Mouse (Mus musculus) brain, adult 2 months (tissue): ENCODE results near the gene Crhr1.

Experiments
- DNase-seq: peaks from one replicate; pipeline ENCODE4 v3.0.0; 2011; ENCODE audit warnings: low read depth, low spot score

The Crhr1 gene

DNA sequence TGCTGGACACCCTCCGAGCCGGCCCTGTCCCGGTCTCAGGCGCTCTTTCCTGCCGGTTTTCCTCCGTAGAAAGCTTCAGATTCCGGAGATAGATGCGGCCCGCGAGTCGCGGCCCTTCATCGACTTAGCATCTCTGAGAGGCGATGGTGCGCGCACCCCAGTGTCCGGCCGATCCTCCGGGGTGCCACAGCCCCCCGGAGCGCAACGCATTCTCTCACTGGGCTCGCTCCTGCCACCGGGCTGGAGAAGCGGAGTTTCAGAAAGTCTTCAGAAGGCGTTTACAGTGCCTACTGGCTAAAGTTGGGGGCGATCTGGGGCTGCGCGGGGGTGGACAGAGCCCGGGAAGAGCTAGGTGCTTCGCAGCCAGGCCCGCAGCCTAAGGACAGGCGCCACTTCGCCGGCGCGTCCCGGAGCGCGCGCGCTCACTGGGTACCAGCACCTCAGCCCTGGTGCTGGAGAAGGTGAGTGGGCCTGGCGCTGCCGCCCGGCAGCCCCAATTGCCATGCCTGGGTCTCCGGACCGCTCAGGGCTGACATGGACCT, 858 bp downstream of the Crhr1 start:
- peak; percentile 60 for DNase-seq

GRCm38 (mm10) chr11:104138976-104139375, 6.3 kb downstream of the Crhr1 start:
- peak; percentile 53 for DNase-seq

DNA sequence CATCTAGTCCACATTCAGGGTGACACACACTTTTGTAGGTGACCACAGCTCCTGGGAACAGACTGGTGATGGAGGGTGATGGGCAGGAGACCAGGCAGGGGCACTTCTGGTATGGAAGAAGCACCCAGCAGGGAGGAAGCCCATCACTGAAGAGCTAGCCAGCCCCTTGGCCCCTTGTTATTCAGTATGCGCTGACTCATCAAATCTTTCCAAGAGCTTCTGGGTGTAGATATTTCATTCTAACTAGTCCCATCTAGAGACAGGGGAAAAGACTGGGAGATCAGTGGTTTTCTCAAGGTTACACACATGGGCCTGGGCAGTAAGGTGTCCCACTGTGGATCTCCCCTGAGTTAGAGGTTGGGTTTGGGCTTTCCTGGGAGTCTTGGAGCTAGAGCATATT, 12.3 kb downstream of the Crhr1 start:
- no peak for DNase-seq

- DNase-seq: peak; percentile 63
Measured at GRCm38 (mm10) chr11:104148787-104149186, 16.1 kb downstream of the Crhr1 start.

DNA sequence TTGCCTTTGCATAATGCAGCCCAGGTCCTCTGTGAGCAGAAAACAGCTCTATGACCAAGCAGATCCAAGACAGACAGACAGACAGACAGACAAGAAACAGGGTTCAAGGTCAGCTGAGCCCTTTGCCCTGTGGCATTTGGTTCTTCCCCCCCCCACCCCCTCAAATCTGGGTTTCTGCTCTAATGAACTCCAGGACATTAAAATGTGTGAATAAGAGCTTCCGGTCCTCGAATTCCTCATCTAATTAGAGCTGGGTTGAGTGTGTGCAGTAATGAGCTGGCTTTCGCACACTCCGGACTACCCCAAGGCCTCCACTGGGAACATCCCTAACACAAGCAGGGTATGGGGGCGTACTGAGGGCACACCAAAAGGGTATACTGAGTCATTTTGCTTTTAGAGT, 18.3 kb downstream of the Crhr1 start:
- DNase-seq: peak; percentile 45

DNA sequence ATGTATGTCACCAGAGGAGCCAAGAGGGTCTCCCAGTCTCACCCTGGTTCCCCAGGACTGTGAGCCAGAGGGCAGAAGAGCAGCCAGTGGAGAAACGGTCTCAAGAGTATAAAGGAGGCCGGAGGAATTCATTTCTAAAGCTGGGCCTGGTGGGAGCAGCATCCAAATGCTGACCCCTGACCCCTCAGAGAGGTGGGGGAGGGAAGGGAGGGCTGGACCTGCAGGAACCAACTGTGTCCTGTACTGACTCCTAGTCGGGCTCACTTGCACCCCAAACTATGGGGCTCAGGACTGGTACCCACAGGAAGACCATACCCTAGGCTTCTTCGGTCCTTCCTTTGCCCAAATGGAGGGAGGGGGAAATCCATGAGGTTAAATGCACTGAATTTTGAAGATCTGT, 21.7 kb downstream of the Crhr1 start:
- DNase-seq: no peak

DNA sequence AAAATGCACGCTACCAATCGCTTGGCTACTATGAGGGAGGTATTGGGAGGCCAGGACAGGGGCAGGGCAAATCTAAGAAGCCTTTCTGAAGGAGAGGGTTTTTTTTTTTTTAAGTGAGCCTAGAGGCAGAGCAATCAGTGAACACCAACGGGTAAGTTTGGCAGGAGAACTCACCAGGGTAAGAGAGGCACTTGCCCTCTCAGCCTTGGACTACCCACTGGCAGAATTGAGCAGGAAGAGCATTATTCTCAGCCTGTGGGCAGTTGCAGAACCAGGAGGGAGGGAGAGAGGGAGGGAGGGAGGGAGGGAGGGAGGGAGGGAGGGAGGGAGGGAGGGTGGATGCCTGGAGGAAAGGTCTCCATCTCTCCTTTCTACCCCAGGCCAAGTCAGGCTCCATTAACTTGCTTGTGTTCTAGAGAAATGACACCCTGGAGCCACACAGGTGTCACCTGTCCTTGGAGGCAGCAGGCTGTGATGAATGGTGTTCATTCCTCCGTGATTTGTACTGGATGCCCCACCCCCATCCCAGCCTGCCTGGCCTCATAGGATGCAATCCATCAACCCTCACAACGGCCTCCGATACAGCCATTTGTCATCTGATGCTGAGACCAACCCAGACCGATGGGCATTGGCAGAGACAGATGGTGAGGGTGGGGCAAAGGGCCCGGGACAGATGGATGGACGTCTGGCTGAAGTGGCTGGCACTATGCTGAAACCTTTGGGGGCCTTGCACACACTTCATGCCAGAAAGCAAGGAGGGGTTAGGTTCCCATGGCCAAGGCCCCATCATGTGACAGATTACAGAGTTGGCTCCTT, 22.4 kb downstream of the Crhr1 start:
- peak; percentile 99 for DNase-seq

DNA sequence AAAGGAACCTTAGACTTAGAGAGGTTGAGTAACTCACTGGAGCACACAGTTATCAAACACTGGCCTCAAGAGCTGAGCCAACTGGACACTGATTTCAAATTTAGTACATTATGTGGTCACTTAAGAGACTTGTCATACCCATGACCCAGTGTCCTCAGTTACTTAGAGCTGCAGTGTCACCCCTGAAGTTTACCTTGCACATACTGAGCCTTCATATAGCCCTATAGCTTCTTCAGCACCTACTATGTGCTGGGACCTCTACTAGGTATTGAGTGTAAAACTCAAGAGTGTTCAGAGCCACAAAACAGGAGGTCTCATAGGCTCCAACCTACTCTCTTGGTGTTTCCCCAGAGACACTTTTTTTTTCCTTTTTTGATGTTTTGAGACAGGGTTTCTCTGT, 23.2 kb downstream of the Crhr1 start:
- no peak for DNase-seq

GRCm38 (mm10) chr11:104156391-104156790, 23.7 kb downstream of the Crhr1 start:
- no peak for DNase-seq

DNA sequence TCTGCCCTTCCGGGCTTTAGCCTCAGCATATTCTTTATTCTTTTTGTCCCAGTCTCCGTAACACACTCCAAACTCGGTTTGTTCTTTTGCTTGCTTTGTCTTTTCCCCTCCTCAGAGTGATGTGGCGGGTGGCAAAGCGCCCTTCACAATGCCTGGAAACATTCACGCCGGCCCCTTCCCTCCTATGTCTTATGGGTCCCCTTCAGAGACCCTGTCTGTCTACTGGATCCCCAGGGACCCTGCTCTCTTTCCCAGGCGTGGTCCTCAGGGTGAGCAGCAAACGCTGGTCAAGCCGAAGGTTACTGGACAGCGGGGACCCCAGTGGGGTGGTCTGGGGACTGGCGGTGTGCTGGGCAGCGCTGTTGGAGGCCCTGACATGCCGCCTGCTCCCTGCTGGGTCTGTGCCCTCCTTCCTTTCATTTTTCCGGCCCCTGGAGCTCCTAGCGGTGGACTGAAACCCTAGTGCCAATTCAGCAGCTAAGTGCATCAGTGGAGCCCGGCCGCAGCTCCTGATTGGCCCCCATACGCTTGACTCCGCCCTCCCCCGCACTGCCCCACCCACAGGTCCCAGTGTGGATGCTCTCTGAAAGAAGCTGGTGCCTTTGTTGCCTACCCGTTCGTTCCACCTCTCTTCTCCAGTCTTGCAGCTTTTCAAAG, 25.1 kb downstream of the Crhr1 start:
- peak; percentile 96 for DNase-seq

GRCm38 (mm10) chr11:104158260-104158907, 25.7 kb downstream of the Crhr1 start:
- DNase-seq: no peak

DNA sequence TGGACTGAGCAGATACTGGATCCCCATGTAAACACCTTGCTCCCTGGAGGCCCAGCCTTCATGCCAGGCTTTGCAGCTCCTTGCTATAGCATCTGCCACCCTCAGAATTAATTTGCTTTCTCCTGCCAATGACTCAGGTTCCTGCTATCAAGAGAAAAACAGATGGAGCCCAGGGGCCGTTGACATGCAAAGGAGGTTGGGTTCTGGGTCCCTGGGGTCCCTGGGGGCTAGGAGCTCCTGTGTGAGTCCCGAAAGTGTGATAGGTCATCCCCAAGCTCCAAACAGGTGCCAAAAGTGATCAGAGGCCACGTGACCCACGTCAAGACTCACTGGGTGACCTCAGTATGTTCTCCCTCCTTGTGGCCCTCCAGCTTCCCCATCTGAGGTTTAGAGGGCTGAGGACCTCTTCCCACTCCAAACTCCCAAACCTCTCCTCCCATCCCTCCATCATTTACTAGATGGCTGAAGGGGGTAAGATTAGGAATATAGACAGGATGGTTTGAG, 27.2 kb downstream of the Crhr1 start:
- DNase-seq: no peak

DNA sequence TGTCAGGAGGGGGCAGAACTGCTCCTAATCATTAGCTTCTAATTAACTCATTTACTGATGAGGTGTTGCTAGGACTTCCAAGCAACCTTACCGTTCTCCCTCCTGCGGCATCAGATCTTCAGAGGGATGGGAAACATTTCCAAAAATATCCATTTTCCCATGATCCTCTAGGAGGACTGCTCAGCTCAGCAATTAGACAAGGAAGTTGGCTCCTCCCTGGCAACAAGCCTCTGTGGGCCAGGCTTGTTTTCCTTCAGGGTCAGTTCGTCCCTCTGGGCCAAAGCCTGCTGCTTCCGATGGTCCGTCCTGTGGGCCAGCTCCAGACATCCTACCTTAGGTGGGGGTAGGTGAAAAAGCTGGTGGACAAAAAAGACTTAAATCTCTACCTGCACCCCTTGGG, 28.5 kb downstream of the Crhr1 start:
- peak; percentile 79 for DNase-seq

DNA sequence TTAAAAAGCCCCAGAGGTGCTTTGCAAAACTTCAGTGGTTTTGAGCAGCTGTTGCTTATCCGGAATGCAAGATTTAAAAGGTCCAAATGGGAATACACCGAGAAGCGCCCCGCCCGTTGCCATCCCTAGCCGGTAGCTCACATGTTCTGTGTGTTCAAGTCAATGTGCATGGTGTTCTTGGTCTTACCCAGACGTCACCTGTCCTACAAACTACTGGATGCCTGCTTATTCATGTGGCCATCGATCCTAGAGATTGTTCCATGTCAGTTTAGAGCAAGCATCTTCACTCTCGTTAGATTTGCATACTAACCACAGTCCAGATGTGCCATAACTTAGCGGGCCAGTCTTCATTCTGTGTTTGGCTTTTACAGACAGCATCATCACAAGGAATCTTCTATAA, 31.6 kb downstream of the Crhr1 start:
- no peak for DNase-seq

- peak; percentile 89 for DNase-seq
Measured at GRCm38 (mm10) chr11:104171281-104171781, 38.7 kb downstream of the Crhr1 start.

DNA sequence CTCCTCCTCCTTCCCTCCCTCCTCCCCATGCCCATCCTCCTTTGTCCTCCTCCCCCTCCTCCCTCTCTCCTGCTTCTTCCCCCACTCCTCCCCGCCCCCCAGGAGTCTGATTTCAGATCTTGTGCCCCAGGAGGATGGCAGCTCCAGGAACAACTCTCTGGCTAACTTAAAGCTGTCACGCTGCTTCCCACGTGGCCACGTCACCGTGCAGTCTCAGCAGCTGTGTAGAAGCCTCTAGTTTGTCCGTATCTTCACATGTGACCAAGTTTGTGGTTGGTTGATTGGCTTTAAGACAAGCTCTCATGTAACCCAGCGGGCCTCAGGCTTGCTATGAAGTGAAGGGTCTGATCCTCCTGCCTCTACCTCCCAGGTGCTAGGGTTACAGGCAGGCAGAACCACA, 46.2 kb downstream of the Crhr1 start:
- peak; percentile 69 for DNase-seq

- no peak for DNase-seq
Measured at GRCm38 (mm10) chr11:104179804-104180203, 47.1 kb downstream of the Crhr1 start.

DNA sequence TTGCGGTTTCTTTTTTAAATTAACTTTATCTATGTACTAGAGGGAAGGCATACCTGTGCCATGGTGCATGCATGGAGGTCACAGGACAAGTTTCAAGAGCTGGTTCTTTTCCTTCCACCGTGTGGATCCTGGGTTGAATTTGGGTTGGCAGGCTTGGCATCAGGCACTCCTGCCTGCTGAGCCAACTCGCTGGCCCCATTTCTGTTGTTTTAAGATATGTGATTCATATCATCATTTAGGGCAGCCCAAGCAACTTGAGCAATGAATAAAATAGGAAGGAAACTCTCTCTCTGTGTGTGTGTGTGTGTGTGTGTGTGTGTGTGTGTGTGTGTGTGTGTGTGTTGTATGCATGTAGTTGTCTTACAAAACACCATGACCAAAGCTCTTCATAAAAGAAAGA, 49.5 kb downstream of the Crhr1 start:
- DNase-seq: peak; percentile 73

- no peak for DNase-seq
Measured at GRCm38 (mm10) chr11:104186135-104186836, 53.6 kb downstream of the Crhr1 start, which contains the start of gene Sppl2c. TSS of gene Sppl2c (plus strand) at chr11:104186327.

GRCm38 (mm10) chr11:104186837-104187150, 54.1 kb downstream of the Crhr1 start:
- no peak for DNase-seq

DNA sequence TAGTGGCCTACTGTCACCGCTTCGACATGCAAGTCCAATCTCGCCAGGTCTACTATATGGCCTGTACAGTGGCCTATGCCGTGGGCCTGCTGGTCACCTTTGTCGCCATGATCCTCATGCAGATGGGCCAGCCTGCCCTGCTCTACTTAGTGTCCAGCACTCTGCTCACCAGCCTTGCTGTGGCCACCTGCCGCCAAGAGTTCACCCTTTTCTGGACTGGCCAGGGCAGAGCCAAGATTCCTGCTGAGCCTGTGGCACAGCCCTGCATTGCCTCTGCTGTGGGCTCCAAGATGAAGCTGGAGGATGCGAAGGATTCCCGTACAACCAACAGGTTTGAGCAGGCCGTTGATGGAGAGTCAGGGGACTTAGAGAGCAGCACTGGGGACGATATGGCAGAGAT, 55.1 kb downstream of the Crhr1 start:
- DNase-seq: peak; percentile 53
